In the genomic region with DNA sequence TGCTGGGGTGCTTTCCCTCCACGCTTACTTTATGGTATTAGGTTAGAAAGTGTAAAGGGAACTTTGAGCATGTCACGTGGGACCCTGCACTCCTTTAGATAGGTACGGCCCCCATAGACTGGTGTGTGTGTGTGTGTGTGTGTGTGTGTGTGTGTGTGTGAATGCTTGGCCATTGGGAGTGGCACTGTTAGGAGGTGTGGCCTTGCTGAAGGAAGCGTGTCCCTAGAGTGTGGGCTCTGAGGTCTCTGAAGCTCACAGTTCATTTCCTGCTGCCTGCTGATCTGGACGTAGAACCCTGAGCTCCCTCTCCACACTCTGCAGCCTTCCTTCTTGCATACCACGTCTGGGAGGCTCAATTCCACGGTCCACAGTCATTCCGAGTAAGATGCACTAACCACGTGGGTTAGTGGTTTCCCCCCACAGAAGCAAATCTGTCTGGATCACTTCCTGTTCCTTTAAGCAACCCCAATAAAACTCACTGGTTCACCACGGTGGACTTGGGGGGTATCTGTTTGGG, we compare ENCODE assay signal across 8 mouse cellular contexts. TPM values are rescaled to one million over a fixed set of nuclear protein-coding genes. Genes with fewer than 3 reads are reported as not detected.
A peak's percentile ranks its signal among the peaks of the same experiment; 100 is the strongest.
DNase-seq lines count a peak whose midpoint lies in the region; ATAC-seq lines count a peak whose summit lies in the region.

No protein-coding gene starts in this region.

- H3K9me3 ChIP-seq in kidney, embryonic 15.5 days (replicated peaks), result no peaks in the 10 kb centered on the region
- no peaks in the 10 kb centered on the region for H3K9me3 ChIP-seq in limb, embryonic 15.5 days

- peak overlapping the region; percentile 74; the same call in 1 of the 2 replicates for H3K27ac ChIP-seq in kidney, embryonic 15.5 days
- H3K27ac ChIP-seq in limb, embryonic 15.5 days, result peak overlapping the region; percentile 43; the same call in 1 of the 2 replicates

- H3K4me2 ChIP-seq in kidney, embryonic 15.5 days, result no peak overlapping the region
- H3K4me2 ChIP-seq in limb, embryonic 15.5 days, result no peak overlapping the region

- H3K4me1 ChIP-seq in kidney, embryonic 15.5 days, result peaks cover 34% of the 10 kb centered on the region
- H3K4me1 ChIP-seq in limb, embryonic 15.5 days, result 0 out of 2 replicates have a peak, but pooled peaks cover 3% of the 10 kb centered on the region

- no peak for DNase-seq in kidney, adult 8-10 months
- peak; percentile 60 for DNase-seq in T-cell, adult 2 months (ENCODE audit: low spot score)
- DNase-seq in naive thymus-derived CD4-positive, alpha-beta T cell, adult 2 months (ENCODE audit: low read depth), result peak; percentile 69
- no peak for DNase-seq in gastrocnemius, postnatal 4 days (ENCODE audit: low spot score in 2 of 2)
- no peak for DNase-seq in cerebellum, postnatal 25 days

- no peak overlapping the region for H3K9ac ChIP-seq in kidney, embryonic 15.5 days
- no peak overlapping the region for H3K9ac ChIP-seq in limb, embryonic 15.5 days

- H3K27me3 ChIP-seq in kidney, embryonic 15.5 days, result no peaks in the 10 kb centered on the region
- H3K27me3 ChIP-seq in limb, embryonic 15.5 days, result no peaks in the 10 kb centered on the region

- no peak overlapping the region for H3K4me3 ChIP-seq in kidney, embryonic 15.5 days (replicated peaks)
- H3K4me3 ChIP-seq in limb, embryonic 15.5 days, result no peak overlapping the region

- ATAC-seq in kidney, embryonic 15.5 days (replicated peaks; ENCODE audit: low FRiP score), result no peak
- no peak for ATAC-seq in limb, embryonic 15.5 days (ENCODE audit: insufficient number of reproducible peaks, low FRiP score, low TSS enrichment, low read depth)
- no peak for ATAC-seq in cerebellum, adult (ENCODE audit: insufficient number of reproducible peaks, low FRiP score, low TSS enrichment)

- H3K36me3 ChIP-seq in kidney, embryonic 15.5 days, result 0 out of 2 replicates have a peak, but pooled peaks cover 5% of the 10 kb centered on the region
- H3K36me3 ChIP-seq in limb, embryonic 15.5 days, result 0 out of 2 replicates have a peak, but pooled peaks cover under 1% of the 10 kb centered on the region

- WGBS in kidney, embryonic 15.5 days, result 58% methylated on average over 10 of the region's 10 CpGs
- 56% methylated on average over 10 of the region's 10 CpGs for WGBS in limb, embryonic 15.5 days

RNA-seq across cellular contexts. Expression of gene Golm1, which starts 19.2 kb away (rescaled TPM):
- 37.9 and 40.5 TPM in 2 replicates for polyA plus RNA-seq in kidney, embryonic 15.5 days (2015; fragmentation: Nextera tagmentation; extraction: Ambion mirVana)
- polyA plus RNA-seq in limb, embryonic 15.5 days (2015; fragmentation: Nextera tagmentation; extraction: Ambion mirVana), result 38.8 and 39.4 TPM in 2 replicates
- total RNA-seq in gastrocnemius, postnatal 4 days (2021), result 10 to 100 TPM; 22.9 to 23.7 TPM

RNA-seq across cellular contexts. Expression of gene 4921517D22Rik, which starts 37.5 kb away (rescaled TPM):
- polyA plus RNA-seq in kidney, embryonic 15.5 days (2015; fragmentation: Nextera tagmentation; extraction: Ambion mirVana), result not detected in 2 replicates
- polyA plus RNA-seq in limb, embryonic 15.5 days (2015; fragmentation: Nextera tagmentation; extraction: Ambion mirVana), result not detected in 2 replicates
- not detected for total RNA-seq in gastrocnemius, postnatal 4 days (2021)

RNA-seq across cellular contexts. Expression of gene Spata31d1a, which starts 53.8 kb away (rescaled TPM):
- 0.04 TPM in 1 of 2 replicates, not detected in the other for polyA plus RNA-seq in kidney, embryonic 15.5 days (2015; fragmentation: Nextera tagmentation; extraction: Ambion mirVana)
- polyA plus RNA-seq in limb, embryonic 15.5 days (2015; fragmentation: Nextera tagmentation; extraction: Ambion mirVana), result not detected in 2 replicates
- total RNA-seq in gastrocnemius, postnatal 4 days (2021), result under 1 TPM; 0.05 to 0.07 TPM

RNA-seq across cellular contexts. Expression of gene Spata31d1b, which starts 55.7 kb away (rescaled TPM):
- 0.04 TPM in 1 of 2 replicates, not detected in the other for polyA plus RNA-seq in kidney, embryonic 15.5 days (2015; fragmentation: Nextera tagmentation; extraction: Ambion mirVana)
- 0.04 TPM in 1 of 2 replicates, not detected in the other for polyA plus RNA-seq in limb, embryonic 15.5 days (2015; fragmentation: Nextera tagmentation; extraction: Ambion mirVana)
- total RNA-seq in gastrocnemius, postnatal 4 days (2021), result under 1 TPM; 0.05 to 0.08 TPM

Comparison
In these comparisons a context has a peak if more than half of its experiments do, and no peak if none do; other contexts are left out.
1. DNase-seq: peak in T-cell, adult 2 months (single experiment) and naive thymus-derived CD4-positive, alpha-beta T cell, adult 2 months (single experiment); none in kidney, adult 8-10 months (0 of 2), gastrocnemius, postnatal 4 days (0 of 2) and cerebellum, postnatal 25 days (0 of 2).